In genomic region chr8:90968307-90968706, GRCm38 (mm10) we compare ENCODE assay signal across 23 mouse cellular contexts.
DNase-seq lines count a peak whose midpoint lies in the region; ATAC-seq and TF ChIP-seq lines count a peak whose summit lies in the region.
"Had no signal": no experiment of that assay in that cellular context is flagged by ENCODE, and none has a peak within 500 bp of the region (broad histone marks: within the 10 kb centered on the region; RNA-seq: fewer than 3 reads in every experiment).

No protein-coding gene starts in this region.

- H3K9me3 ChIP-seq in hindbrain, embryonic 16.5 days (ENCODE audit: control insufficient read depth, low read length): no peaks in the 10 kb centered on the region
- H3K9me3 ChIP-seq in hindbrain, embryonic 11.5 days (ENCODE audit: control insufficient read depth, low read length): no peaks in the 10 kb centered on the region
- H3K9me3 ChIP-seq in liver, embryonic 14.5 days (ENCODE audit: control insufficient read depth, low read length): no peaks in the 10 kb centered on the region
- H3K9me3 ChIP-seq in liver, embryonic 11.5 days (ENCODE audit: control insufficient read depth, low read length): no peaks in the 10 kb centered on the region
- H3K9me3 ChIP-seq: embryonic facial prominence, embryonic 15.5 days; forebrain, embryonic 10.5 days; heart, embryonic 15.5 days had no signal

- ATAC-seq in hindbrain, embryonic 16.5 days: 0 out of 2 replicates have a peak, but pooled peaks have one; percentile 58
- no peak for ATAC-seq in hindbrain, embryonic 11.5 days (ENCODE audit: low FRiP score)
- ATAC-seq in liver, embryonic 14.5 days (ENCODE audit: insufficient read depth): peak; percentile 31; the same call in 1 of the 2 replicates
- ATAC-seq in liver, embryonic 11.5 days (replicated peaks; ENCODE audit: low FRiP score): no peak; the same call in 1 of the 2 replicates
- ATAC-seq in common myeloid progenitor, adult 5-6 weeks (replicated peaks; ENCODE audit: low read depth, poor library complexity, severe bottlenecking): 0 out of 2 replicates have a peak, but pooled peaks have one; percentile 15
- ATAC-seq: activated CD4-positive, CD25-positive, alpha-beta regulatory T cell, adult 4 months; forebrain, embryonic 14.5 days; hindbrain, postnatal 0 days; Patski had no signal

- H3K9ac ChIP-seq in hindbrain, embryonic 16.5 days (ENCODE audit: low read depth, low read length): no peak overlapping the region
- no peak overlapping the region for H3K9ac ChIP-seq in hindbrain, embryonic 11.5 days (ENCODE audit: low read depth, low read length)
- no peak overlapping the region for H3K9ac ChIP-seq in liver, embryonic 14.5 days (replicated peaks)
- no peak overlapping the region for H3K9ac ChIP-seq in liver, embryonic 11.5 days (ENCODE audit: low read depth, low read length)
- H3K9ac ChIP-seq: embryonic facial prominence, embryonic 15.5 days; heart, embryonic 15.5 days had no signal

- H3K27ac ChIP-seq in hindbrain, embryonic 16.5 days (ENCODE audit: low read depth, low read length): no peak overlapping the region
- H3K27ac ChIP-seq in hindbrain, embryonic 11.5 days (ENCODE audit: low read depth, low read length): no peak overlapping the region
- H3K27ac ChIP-seq in liver, embryonic 14.5 days: no peak overlapping the region
- H3K27ac ChIP-seq in liver, embryonic 11.5 days (ENCODE audit: low read depth, low read length): no peak overlapping the region
- H3K27ac ChIP-seq: embryonic facial prominence, embryonic 15.5 days; forebrain, embryonic 10.5 days; heart, embryonic 15.5 days; hindbrain, postnatal 0 days had no signal

- H3K27me3 ChIP-seq in hindbrain, embryonic 16.5 days (replicated peaks; ENCODE audit: control insufficient read depth, insufficient read depth, low read length): no peaks in the 10 kb centered on the region
- no peaks in the 10 kb centered on the region for H3K27me3 ChIP-seq in hindbrain, embryonic 11.5 days (ENCODE audit: control insufficient read depth, insufficient read depth, low read length)
- no peaks in the 10 kb centered on the region for H3K27me3 ChIP-seq in liver, embryonic 14.5 days (ENCODE audit: control insufficient read depth, insufficient read depth, low read length)
- H3K27me3 ChIP-seq in liver, embryonic 11.5 days (replicated peaks; ENCODE audit: control insufficient read depth, insufficient read depth, low read length): no peaks in the 10 kb centered on the region
- H3K27me3 ChIP-seq: CH12.LX; embryonic facial prominence, embryonic 15.5 days; heart, embryonic 15.5 days; Patski had no signal

- H3K4me2 ChIP-seq in hindbrain, embryonic 16.5 days (ENCODE audit: low read length): no peak overlapping the region
- no peak overlapping the region for H3K4me2 ChIP-seq in hindbrain, embryonic 11.5 days (replicated peaks; ENCODE audit: low read depth, low read length)
- H3K4me2 ChIP-seq in liver, embryonic 14.5 days (ENCODE audit: low read depth): no peak overlapping the region
- no peak overlapping the region for H3K4me2 ChIP-seq in liver, embryonic 11.5 days
- H3K4me2 ChIP-seq: embryonic facial prominence, embryonic 15.5 days; heart, embryonic 11.5 days; heart, embryonic 15.5 days had no signal

- no peak for DNase-seq in hindbrain, embryonic 11.5 days (ENCODE audit: low spot score)
- no peak for DNase-seq in liver, embryonic 14.5 days (ENCODE audit: low read depth in 3 of 3, low spot score in 3 of 3)
- no peak for DNase-seq in liver, embryonic 11.5 days (ENCODE audit: low spot score)
- no peak for DNase-seq in cerebellum, adult 9-11 months
- DNase-seq: adrenal gland, postnatal 14 days; cerebellum, adult 18-20 months; cerebellum, postnatal 10 days; embryo, embryonic 11 days; gastrocnemius, postnatal 36 days; heart, adult 18-20 months; heart, postnatal 14 days had no signal

- H3K36me3 ChIP-seq in hindbrain, embryonic 16.5 days (ENCODE audit: control insufficient read depth, insufficient read depth, low read length): no peaks in the 10 kb centered on the region
- H3K36me3 ChIP-seq in hindbrain, embryonic 11.5 days (ENCODE audit: control insufficient read depth, insufficient read depth, low read length): no peaks in the 10 kb centered on the region
- H3K36me3 ChIP-seq in liver, embryonic 14.5 days (replicated peaks; ENCODE audit: control insufficient read depth, insufficient read depth, low read depth): no peaks in the 10 kb centered on the region
- no peaks in the 10 kb centered on the region for H3K36me3 ChIP-seq in liver, embryonic 11.5 days (ENCODE audit: control insufficient read depth, insufficient read depth, low read length)
- H3K36me3 ChIP-seq: heart, embryonic 15.5 days had no signal

- TF ChIP-seq EP300 in liver, embryonic 14.5 days (IDR thresholded peaks at IDR 0.05; ENCODE audit: low read depth): no peak

- TF ChIP-seq CTCF in liver, embryonic 14.5 days (IDR thresholded peaks at IDR 0.05; ENCODE audit: low read depth): no peak

- WGBS in hindbrain, embryonic 16.5 days: 91% methylated on average over 4 of the region's 4 CpGs
- WGBS in hindbrain, embryonic 11.5 days: 95% methylated on average over 4 of the region's 4 CpGs
- WGBS in liver, embryonic 14.5 days (ENCODE audit: insufficient replicate concordance): 74% methylated on average over 4 of the region's 4 CpGs
- 88% methylated on average over 4 of the region's 4 CpGs for WGBS in liver, embryonic 11.5 days

- no peaks in the 10 kb centered on the region for H3K4me1 ChIP-seq in hindbrain, embryonic 16.5 days (ENCODE audit: control insufficient read depth, insufficient read depth, low read depth, low read length)
- H3K4me1 ChIP-seq in hindbrain, embryonic 11.5 days (replicated peaks; ENCODE audit: control insufficient read depth, insufficient read depth, low read length): no peaks in the 10 kb centered on the region
- no peaks in the 10 kb centered on the region for H3K4me1 ChIP-seq in liver, embryonic 14.5 days (replicated peaks; ENCODE audit: control insufficient read depth in 2 of 2, insufficient read depth in 2 of 2, low read length in 1 of 2)
- H3K4me1 ChIP-seq in liver, embryonic 11.5 days (replicated peaks; ENCODE audit: control insufficient read depth, insufficient read depth, low read length): no peaks in the 10 kb centered on the region
- H3K4me1 ChIP-seq: embryonic facial prominence, embryonic 15.5 days; forebrain, embryonic 10.5 days; heart, embryonic 15.5 days had no signal

- H3K4me3 ChIP-seq in hindbrain, embryonic 16.5 days (ENCODE audit: low read length): no peak overlapping the region
- no peak overlapping the region for H3K4me3 ChIP-seq in hindbrain, embryonic 11.5 days (ENCODE audit: low read depth, low read length)
- H3K4me3 ChIP-seq in liver, embryonic 14.5 days (ENCODE audit: insufficient read depth in 1 of 2, low read depth in 2 of 2, low read length in 2 of 2): no peak overlapping the region
- no peak overlapping the region for H3K4me3 ChIP-seq in liver, embryonic 11.5 days (ENCODE audit: low read depth, low read length)
- H3K4me3 ChIP-seq: embryonic facial prominence, embryonic 15.5 days; erythroblast, embryonic 14.5 days; forebrain, embryonic 10.5 days; heart, embryonic 15.5 days had no signal

Comparison
In these comparisons a context has a peak if more than half of its experiments do, and no peak if none do; other contexts are left out.
1. ATAC-seq: peak in hindbrain, embryonic 16.5 days (single experiment), liver, embryonic 14.5 days (single experiment) and common myeloid progenitor, adult 5-6 weeks (single experiment); none in hindbrain, embryonic 11.5 days (single experiment) and liver, embryonic 11.5 days (single experiment).